Mouse (Mus musculus) brain, embryonic 14.5 days (tissue): ENCODE results near the gene Atp6v0a1.

Experiments
- CTCF ChIP-seq: fragments of 200-500 bp; IDR thresholded peaks from 2 replicates; pipeline ENCODE4 v1.5.1; 2012; ENCODE audit warnings: inconsistent platforms, mild to moderate bottlenecking, moderate library complexity, borderline replicate concordance; ENCODE audit not compliant: insufficient read depth, insufficient read length; ENCODE audit errors: extremely low read depth
- POLR2A ChIP-seq: fragments of 200-500 bp; IDR thresholded peaks from 2 replicates; pipeline ENCODE4 v1.6.1; 2012; ENCODE audit warnings: mild to moderate bottlenecking, inconsistent platforms, borderline replicate concordance; ENCODE audit not compliant: poor library complexity, insufficient read depth, insufficient read length, severe bottlenecking; ENCODE audit errors: extremely low read depth

GRCm38 (mm10) chr11:101070987-101071386 is 61.7 kb downstream of the Atp6v0a1 start:
- TF ChIP-seq CTCF (no peak), POLR2A (no peak)
